Mouse (Mus musculus): Measurements from ENCODE around the gene Ppp1r12b. TPM values are rescaled to one million over a fixed set of nuclear protein-coding genes. Genes with fewer than 3 reads are reported as not detected.
A peak's percentile ranks its signal among the peaks of the same experiment; 100 is the strongest.

The Ppp1r12b gene
- polyA plus RNA-seq, 1 experiment from 2014 or later = 35.9 TPM

DNA sequence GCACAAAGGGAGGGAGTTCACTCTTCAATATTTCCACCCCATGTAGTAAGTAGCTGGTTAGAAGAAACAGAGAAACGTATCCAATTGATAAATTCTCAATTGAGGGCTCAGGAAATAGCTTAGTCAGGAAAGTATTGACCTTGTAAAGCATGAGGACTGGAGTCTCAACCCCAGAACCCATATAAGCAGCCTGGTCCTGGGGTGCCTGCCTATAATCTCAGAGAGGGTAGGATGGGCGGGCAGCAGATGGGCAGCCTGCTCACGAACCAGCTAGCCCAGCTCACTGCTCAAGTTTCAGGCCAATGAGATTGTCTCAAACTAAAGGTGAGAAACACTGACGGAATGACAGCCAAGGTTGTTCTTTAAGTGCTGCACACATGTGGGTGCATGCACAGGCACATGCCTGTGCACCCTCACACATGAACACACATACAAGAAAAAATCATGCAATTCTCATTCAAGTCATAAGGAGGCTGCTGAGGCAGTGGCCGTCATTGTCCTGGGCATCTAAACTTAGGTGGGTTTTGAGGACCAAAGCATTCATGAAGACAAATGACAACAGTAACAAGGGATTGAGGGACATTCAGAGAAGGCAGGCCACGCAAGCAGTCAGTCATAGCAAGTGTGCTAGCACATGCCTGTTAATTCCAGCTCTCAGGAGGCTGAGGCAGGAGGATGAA is 137.7 kb downstream of the Ppp1r12b start:
- H3K9me3 ChIP-seq (ENCODE audit: control insufficient read depth, low read length) = no peaks in the 10 kb centered on the region
- peak overlapping the region; percentile 83 to 87; a peak in 3 of 4 replicates for H3K27ac ChIP-seq (replicated peaks in 1 of 2; ENCODE audit: control insufficient read depth in 1 of 2, insufficient read depth in 1 of 2, low read depth in 2 of 2, low read length in 2 of 2)
- H3K4me1 ChIP-seq (ENCODE audit: control insufficient read depth in 2 of 2, insufficient read depth in 2 of 2, low read length in 2 of 2) = peaks cover 17 to 51% of the 10 kb centered on the region in 2 experiments
- H3K27me3 ChIP-seq (ENCODE audit: control insufficient read depth, insufficient read depth, low read length) = no peaks in the 10 kb centered on the region
- no peak overlapping the region for H3K4me2 ChIP-seq (ENCODE audit: low read length)
- H3K4me3 ChIP-seq (ENCODE audit: control insufficient read depth in 1 of 2, insufficient read depth in 1 of 2, low read depth in 1 of 2, low read length in 2 of 2) = no peak overlapping the region
- H3K9ac ChIP-seq (ENCODE audit: low read length) = no peak overlapping the region
- 89% methylated on average over 6 of the region's 6 CpGs for WGBS
- no peaks in the 10 kb centered on the region for H3K36me3 ChIP-seq (ENCODE audit: control insufficient read depth, insufficient read depth, low read length)
- no peak for ATAC-seq (ENCODE audit: insufficient number of reproducible peaks, insufficient read depth, low FRiP score, low read depth)

DNA sequence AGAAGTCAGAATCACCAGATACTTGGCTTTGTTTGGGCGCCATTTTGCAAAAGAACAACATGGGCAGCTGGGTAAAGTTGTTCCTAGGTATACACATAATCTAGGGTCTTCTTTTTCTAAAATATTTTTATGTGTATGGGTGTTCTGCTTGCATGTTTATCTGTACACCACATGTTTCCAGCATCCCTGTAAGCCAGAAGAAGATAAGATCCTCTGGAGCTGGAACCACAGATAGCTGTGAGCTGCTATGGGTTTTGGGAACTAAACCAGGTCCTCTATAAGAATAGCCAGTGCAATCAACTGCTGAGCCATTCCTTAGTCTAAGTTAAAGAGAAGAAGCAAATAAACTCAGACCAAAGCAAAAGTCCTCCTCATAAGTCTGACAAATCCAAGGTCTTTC is 138.6 kb downstream of the Ppp1r12b start:
- Histone ChIP-seq H3K4me3 (ENCODE audit: control insufficient read depth in 1 of 2, insufficient read depth in 1 of 2, low read depth in 1 of 2, low read length in 2 of 2) (no peak overlapping the region), H3K4me2 (ENCODE audit: low read length) (peak overlapping the region; percentile 36), H3K9me3 (ENCODE audit: control insufficient read depth, low read length) (no peaks in the 10 kb centered on the region), H3K36me3 (ENCODE audit: control insufficient read depth, insufficient read depth, low read length) (no peaks in the 10 kb centered on the region), H3K4me1 (ENCODE audit: control insufficient read depth in 2 of 2, insufficient read depth in 2 of 2, low read length in 2 of 2) (peaks cover 17 to 45% of the 10 kb centered on the region in 2 experiments), H3K9ac (ENCODE audit: low read length) (no peak overlapping the region), H3K27ac (replicated peaks in 1 of 2; ENCODE audit: control insufficient read depth in 1 of 2, insufficient read depth in 1 of 2, low read depth in 2 of 2, low read length in 2 of 2) (peak overlapping the region; percentile 83 to 87), H3K27me3 (ENCODE audit: control insufficient read depth, insufficient read depth, low read length) (no peaks in the 10 kb centered on the region)
- 86% methylated on average over 1 of the region's 1 CpGs for WGBS
- no peak for ATAC-seq (ENCODE audit: insufficient number of reproducible peaks, insufficient read depth, low FRiP score, low read depth)

GRCm38 (mm10) chr1:134816617-134817016 is 139.1 kb downstream of the Ppp1r12b start:
- WGBS = 8% methylated on average over 6 of the region's 6 CpGs
- Histone ChIP-seq H3K4me1 (ENCODE audit: control insufficient read depth in 2 of 2, insufficient read depth in 2 of 2, low read length in 2 of 2) (peaks cover 17 to 45% of the 10 kb centered on the region in 2 experiments), H3K4me3 (ENCODE audit: control insufficient read depth in 1 of 2, insufficient read depth in 1 of 2, low read depth in 1 of 2, low read length in 2 of 2) (no peak overlapping the region), H3K27ac (replicated peaks in 1 of 2; ENCODE audit: control insufficient read depth in 1 of 2, insufficient read depth in 1 of 2, low read depth in 2 of 2, low read length in 2 of 2) (peak overlapping the region; percentile 83 to 87), H3K4me2 (ENCODE audit: low read length) (peak overlapping the region; percentile 36), H3K9me3 (ENCODE audit: control insufficient read depth, low read length) (no peaks in the 10 kb centered on the region), H3K36me3 (ENCODE audit: control insufficient read depth, insufficient read depth, low read length) (peaks cover under 1% of the 10 kb centered on the region; the same call in 1 of the 2 replicates), H3K27me3 (ENCODE audit: control insufficient read depth, insufficient read depth, low read length) (no peaks in the 10 kb centered on the region), H3K9ac (ENCODE audit: low read length) (no peak overlapping the region)
- ATAC-seq (ENCODE audit: insufficient number of reproducible peaks, insufficient read depth, low FRiP score, low read depth) = peak; percentile 90

DNA sequence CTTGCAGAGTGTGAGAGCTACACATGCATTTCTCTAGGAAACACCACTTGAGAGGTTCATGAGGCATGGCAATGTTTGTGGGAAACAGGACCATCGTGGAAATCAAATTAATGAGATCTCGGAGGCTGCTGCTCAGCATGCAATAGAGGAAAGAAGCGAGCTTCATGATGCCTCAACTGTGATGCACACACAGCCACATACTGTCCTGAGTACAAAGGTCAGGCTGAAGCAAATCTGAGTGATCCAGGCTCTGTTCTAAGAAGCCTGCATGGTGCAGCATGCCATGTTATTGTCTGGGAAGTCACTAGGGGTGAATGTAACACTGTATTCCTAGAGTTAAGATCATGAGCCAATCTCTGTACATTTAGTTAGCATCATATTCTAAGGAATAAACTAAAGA is 140.0 kb downstream of the Ppp1r12b start:
- H3K4me1 ChIP-seq (ENCODE audit: control insufficient read depth in 2 of 2, insufficient read depth in 2 of 2, low read length in 2 of 2) = peaks cover 17 to 43% of the 10 kb centered on the region in 2 experiments
- H3K9me3 ChIP-seq (ENCODE audit: control insufficient read depth, low read length) = no peaks in the 10 kb centered on the region
- 83% methylated on average over 3 of the region's 3 CpGs for WGBS
- ATAC-seq (ENCODE audit: insufficient number of reproducible peaks, insufficient read depth, low FRiP score, low read depth) = no peak
- no peak overlapping the region for H3K9ac ChIP-seq (ENCODE audit: low read length)
- no peaks in the 10 kb centered on the region for H3K27me3 ChIP-seq (ENCODE audit: control insufficient read depth, insufficient read depth, low read length)
- H3K36me3 ChIP-seq (ENCODE audit: control insufficient read depth, insufficient read depth, low read length) = peaks cover 9% of the 10 kb centered on the region
- peak overlapping the region; percentile 41 to 87 for H3K27ac ChIP-seq (replicated peaks in 1 of 2; ENCODE audit: control insufficient read depth in 1 of 2, insufficient read depth in 1 of 2, low read depth in 2 of 2, low read length in 2 of 2)
- no peak overlapping the region for H3K4me3 ChIP-seq (ENCODE audit: control insufficient read depth in 1 of 2, insufficient read depth in 1 of 2, low read depth in 1 of 2, low read length in 2 of 2)
- H3K4me2 ChIP-seq (ENCODE audit: low read length) = no peak overlapping the region

GRCm38 (mm10) chr1:134805471-134805870 is 150.3 kb downstream of the Ppp1r12b start:
- Histone ChIP-seq H3K27ac (replicated peaks in 1 of 2; ENCODE audit: control insufficient read depth in 1 of 2, insufficient read depth in 1 of 2, low read depth in 2 of 2, low read length in 2 of 2) (peak overlapping the region in 1 of 2 experiments; percentile 94; a peak in 2 of 4 replicates), H3K9ac (ENCODE audit: low read length) (no peak overlapping the region), H3K4me1 (ENCODE audit: control insufficient read depth in 2 of 2, insufficient read depth in 2 of 2, low read length in 2 of 2) (peaks cover 14 to 57% of the 10 kb centered on the region in 2 experiments), H3K4me3 (ENCODE audit: control insufficient read depth in 1 of 2, insufficient read depth in 1 of 2, low read depth in 1 of 2, low read length in 2 of 2) (no peak overlapping the region), H3K9me3 (ENCODE audit: control insufficient read depth, low read length) (no peaks in the 10 kb centered on the region), H3K4me2 (ENCODE audit: low read length) (no peak overlapping the region), H3K27me3 (ENCODE audit: control insufficient read depth, insufficient read depth, low read length) (no peaks in the 10 kb centered on the region), H3K36me3 (ENCODE audit: control insufficient read depth, insufficient read depth, low read length) (0 out of 2 replicates have a peak, but pooled peaks cover under 1% of the 10 kb centered on the region)
- 81% methylated on average over 9 of the region's 9 CpGs for WGBS
- ATAC-seq (ENCODE audit: insufficient number of reproducible peaks, insufficient read depth, low FRiP score, low read depth) = no peak

- H3K4me2 ChIP-seq (ENCODE audit: low read length) = peak overlapping the region; percentile 65
- WGBS = 27% methylated on average over 5 of the region's 5 CpGs
- no peaks in the 10 kb centered on the region for H3K36me3 ChIP-seq (ENCODE audit: control insufficient read depth, insufficient read depth, low read length)
- peak overlapping the region; percentile 73; the same call in 1 of the 2 replicates for H3K9ac ChIP-seq (ENCODE audit: low read length)
- H3K27me3 ChIP-seq (ENCODE audit: control insufficient read depth, insufficient read depth, low read length) = no peaks in the 10 kb centered on the region
- no peak for ATAC-seq (ENCODE audit: insufficient number of reproducible peaks, insufficient read depth, low FRiP score, low read depth)
- no peaks in the 10 kb centered on the region for H3K9me3 ChIP-seq (ENCODE audit: control insufficient read depth, low read length)
- peak overlapping the region; percentile 92 to 94 for H3K27ac ChIP-seq (replicated peaks in 1 of 2; ENCODE audit: control insufficient read depth in 1 of 2, insufficient read depth in 1 of 2, low read depth in 2 of 2, low read length in 2 of 2)
- peaks cover 14 to 59% of the 10 kb centered on the region in 2 experiments for H3K4me1 ChIP-seq (ENCODE audit: control insufficient read depth in 2 of 2, insufficient read depth in 2 of 2, low read length in 2 of 2)
- no peak overlapping the region for H3K4me3 ChIP-seq (ENCODE audit: control insufficient read depth in 1 of 2, insufficient read depth in 1 of 2, low read depth in 1 of 2, low read length in 2 of 2)
Measured at GRCm38 (mm10) chr1:134804373-134804772, 151.4 kb downstream of the Ppp1r12b start.

- Histone ChIP-seq H3K27me3 (ENCODE audit: control insufficient read depth, insufficient read depth, low read length) (no peaks in the 10 kb centered on the region), H3K9me3 (ENCODE audit: control insufficient read depth, low read length) (no peaks in the 10 kb centered on the region), H3K4me3 (ENCODE audit: control insufficient read depth in 1 of 2, insufficient read depth in 1 of 2, low read depth in 1 of 2, low read length in 2 of 2) (peak overlapping the region; percentile 27 to 38), H3K4me1 (ENCODE audit: control insufficient read depth in 2 of 2, insufficient read depth in 2 of 2, low read length in 2 of 2) (peaks cover 14 to 59% of the 10 kb centered on the region in 2 experiments), H3K27ac (replicated peaks in 1 of 2; ENCODE audit: control insufficient read depth in 1 of 2, insufficient read depth in 1 of 2, low read depth in 2 of 2, low read length in 2 of 2) (peak overlapping the region; percentile 92 to 94), H3K4me2 (ENCODE audit: low read length) (peak overlapping the region; percentile 65), H3K36me3 (ENCODE audit: control insufficient read depth, insufficient read depth, low read length) (peaks cover 5% of the 10 kb centered on the region), H3K9ac (ENCODE audit: low read length) (peak overlapping the region; percentile 73)
- ATAC-seq (ENCODE audit: insufficient number of reproducible peaks, insufficient read depth, low FRiP score, low read depth) = peak; percentile 68; the same call in 1 of the 2 replicates
- WGBS = 19% methylated on average over 16 of the region's 16 CpGs
Measured at GRCm38 (mm10) chr1:134803286-134804117, 152.2 kb downstream of the Ppp1r12b start.
